Mouse (Mus musculus): Measurements from ENCODE around the gene 0610010K14Rik.

- TF ChIP-seq CTCF (IDR thresholded peaks at IDR 0.05; ENCODE audit: low read depth, low read length) (no peak), GATA1 (IDR thresholded peaks at IDR 0.05; ENCODE audit: borderline replicate concordance, low read length) (no peak), TAL1 (conservative IDR thresholded peaks at IDR 0.05; ENCODE audit: low read depth, low read length) (no peak)
These were observed 48.0 kb upstream of the 0610010K14Rik start for GRCm38 (mm10) chr11:70285686-70286085.
